Mouse (Mus musculus) heart, adult 2 months (tissue): ENCODE results near the gene Bmp6. TPM values are rescaled to one million over a fixed set of nuclear protein-coding genes. Genes with fewer than 3 reads are reported as not detected.

Source experiments
- DNase-seq, 2 experiments: peaks; one replicate each; pipeline ENCODE4 v3.0.0; 2021
- H3K27ac ChIP-seq: fragments of 200-600 bp; 2 replicates; pipeline ENCODE4 v1.8.1; 2022
- H3K27me3 ChIP-seq: fragments of 200-500 bp; 2 replicates; pipeline ENCODE4 v1.6.1; 2012; ENCODE audit warnings: mild to moderate bottlenecking, low read length, inconsistent platforms, mixed read lengths; ENCODE audit not compliant: control insufficient read depth, insufficient read depth
- H3K36me3 ChIP-seq: fragments of 200-500 bp; 2 replicates; pipeline ENCODE4 v1.6.1; 2012; ENCODE audit warnings: low read length, inconsistent platforms; ENCODE audit not compliant: control insufficient read depth, insufficient read depth
- H3K4me1 ChIP-seq: fragments of 200-500 bp; 2 replicates; pipeline ENCODE4 v1.6.1; 2011; ENCODE audit warnings: low read length; ENCODE audit not compliant: control insufficient read depth, insufficient read depth
- H3K4me3 ChIP-seq: fragments of 200-600 bp; 2 replicates; pipeline ENCODE4 v1.8.1; 2022
- H3K79me2 ChIP-seq: fragments of 200-500 bp; replicated peaks from 2 replicates; pipeline ENCODE4 v1.6.1; 2012; ENCODE audit warnings: mild to moderate bottlenecking, inconsistent platforms, low read length, moderate library complexity, mixed read lengths; ENCODE audit not compliant: control insufficient read depth, insufficient read depth
- H3K9ac ChIP-seq: fragments of 200-500 bp; 2 replicates; pipeline ENCODE4 v1.6.1; 2012; ENCODE audit warnings: low read depth, mild to moderate bottlenecking, control low read depth, inconsistent platforms, low read length, mixed read lengths
- CTCF ChIP-seq: fragments of 200-600 bp; IDR thresholded peaks from 2 replicates; pipeline ENCODE4 v1.8.1; 2022; ENCODE audit warnings: antibody characterized with exemption, mild to moderate bottlenecking, moderate library complexity
- EP300 ChIP-seq: fragments of 200-500 bp; IDR thresholded peaks from 2 replicates; pipeline ENCODE4 v1.6.1; 2011; ENCODE audit warnings: low read depth, low read length, control low read depth; ENCODE audit not compliant: insufficient read depth
- POLR2A ChIP-seq: fragments of 200-500 bp; IDR thresholded peaks from 2 replicates; pipeline ENCODE4 v1.6.1; 2011; ENCODE audit warnings: mild to moderate bottlenecking, low read depth, low read length, control low read depth; ENCODE audit not compliant: insufficient read depth
- WGBS: fragments of 180-500 bp; shearing (Covaris S2); methylation state at CpG from one replicate; pipeline ENCODE4 v1.1.7; 2018; 5-methylcytosine and 5-hydroxymethylcytosine counted together
- intact Hi-C: fragments of 180-260 bp; cut with DNase I; formaldehyde crosslinking; loops from one replicate; pipeline ENCODE4 v1.15.1; 2025
- polyA plus RNA-seq: library from polyadenylated mRNA; depleted of rRNA; stranded (reverse); fragments of >200 nt; gene quantifications from 2 replicates; pipeline ENCODE4 v1.2.3, GENCODE M21; 2012
- total RNA-seq, 2 experiments: library from RNA; stranded (reverse); gene quantifications; 2 replicates each; pipeline ENCODE4 v1.2.3; 2021

Gene Bmp6
- total and polyA plus RNA-seq, 3 experiments = 19.3 to 28.8 (median 23.0) TPM

- DNase-seq = peak; percentile 92 to 97
- intact Hi-C loops = loop anchor here (2.0 to 5.0 kb wide), 2 partner anchors 53 to 181 kb away; partner anchors contain the start of gene Bmp6
- H3K4me3 ChIP-seq = peak overlapping the region; percentile 98
- peak overlapping the region; percentile 91 for H3K27ac ChIP-seq
- WGBS = under 1% methylated on average over 77 of the region's 87 CpGs
- peaks cover 4% of the 10 kb centered on the region for H3K4me1 ChIP-seq
- no peaks in the 10 kb centered on the region for H3K27me3 ChIP-seq
- H3K9ac ChIP-seq = peak overlapping the region; percentile 82
- H3K36me3 ChIP-seq = peaks cover 2% of the 10 kb centered on the region
- no peaks in the 10 kb centered on the region for H3K79me2 ChIP-seq
- TF ChIP-seq CTCF = no peak
- 0 out of 2 replicates have a peak, but pooled peaks have one; percentile 29 for TF ChIP-seq POLR2A
- 0 out of 2 replicates have a peak, but pooled peaks have one; percentile 40 for TF ChIP-seq EP300
Measured at GRCm38 (mm10) chr13:38527797-38528650, 183.1 kb downstream of the Bmp6 start.

- Histone ChIP-seq H3K79me2 (no peaks in the 10 kb centered on the region), H3K4me3 (peak within 1 kb of the TSS; percentile 98), H3K4me1 (peaks cover 4% of the 10 kb centered on the region), H3K27ac (peak within 1 kb of the TSS; percentile 91), H3K36me3 (peaks cover 2% of the 10 kb centered on the region), H3K9ac (peak within 1 kb of the TSS; percentile 82), H3K27me3 (no peaks in the 10 kb centered on the region)
- TF ChIP-seq POLR2A (no peak), EP300 (no peak), CTCF (no peak)
- DNase-seq = no peak
- WGBS = 53% methylated on average over 9 of the region's 9 CpGs
- intact Hi-C loops = loop anchor here (2.0 to 5.0 kb wide), 2 partner anchors 52 to 181 kb away; partner anchors contain the start of gene Bmp6
Measured at GRCm38 (mm10) chr13:38528687-38529294, 183.9 kb downstream of the Bmp6 start, which contains the start of gene Txndc5. TSS of gene Txndc5 (minus strand) at chr13:38528824.

GRCm38 (mm10) chr13:38529576-38529975, 184.7 kb downstream of the Bmp6 start:
- Histone ChIP-seq H3K4me1 (peaks cover 7% of the 10 kb centered on the region), H3K4me3 (no peak overlapping the region), H3K9ac (no peak overlapping the region), H3K27ac (no peak overlapping the region), H3K27me3 (no peaks in the 10 kb centered on the region), H3K79me2 (no peaks in the 10 kb centered on the region), H3K36me3 (peaks cover 2% of the 10 kb centered on the region)
- WGBS = 88% methylated on average over 6 of the region's 6 CpGs
- TF ChIP-seq EP300 (no peak), CTCF (no peak), POLR2A (no peak)
- intact Hi-C loops = loop anchor here (2.0 to 5.0 kb wide), 2 partner anchors 51 to 182 kb away; partner anchors contain the start of gene Bmp6
- DNase-seq = no peak

GRCm38 (mm10) chr13:38531498-38531897, 186.6 kb downstream of the Bmp6 start:
- Histone ChIP-seq H3K36me3 (peaks cover 2% of the 10 kb centered on the region), H3K27ac (no peak overlapping the region), H3K9ac (no peak overlapping the region), H3K79me2 (no peaks in the 10 kb centered on the region), H3K4me1 (peaks cover 3% of the 10 kb centered on the region), H3K4me3 (no peak overlapping the region), H3K27me3 (no peaks in the 10 kb centered on the region)
- DNase-seq = no peak
- WGBS = 85% methylated on average over 4 of the region's 4 CpGs
- no peak for TF ChIP-seq CTCF
- TF ChIP-seq EP300 = no peak
- TF ChIP-seq POLR2A = no peak
- intact Hi-C loops = no loop called here

- Histone ChIP-seq H3K36me3 (no peaks in the 10 kb centered on the region), H3K4me3 (no peak overlapping the region), H3K27ac (no peak overlapping the region; the same call in 1 of the 2 replicates), H3K79me2 (no peaks in the 10 kb centered on the region), H3K9ac (no peak overlapping the region), H3K4me1 (peaks cover 3% of the 10 kb centered on the region), H3K27me3 (no peaks in the 10 kb centered on the region)
- TF ChIP-seq CTCF (no peak), EP300 (no peak), POLR2A (no peak)
- 76% methylated on average over 10 of the region's 10 CpGs for WGBS
- no peak for DNase-seq
- intact Hi-C loops = no loop called here
Measured at GRCm38 (mm10) chr13:38533461-38533860, 188.6 kb downstream of the Bmp6 start.
